Mouse (Mus musculus) cortical plate, adult 2 months (tissue): ENCODE measurements around the gene Psmc3ip. TPM values are rescaled to one million over a fixed set of nuclear protein-coding genes. Genes with fewer than 3 reads are reported as not detected.
A peak's percentile ranks its signal among the peaks of the same experiment; 100 is the strongest.
"Not testable (repeated sequence)": the region's sequence is repeated elsewhere in the genome, so short reads cannot be mapped to it uniquely, and the experiment has no call there.

Experiments used
- H3K27ac ChIP-seq: fragments of 200-500 bp; 2 replicates; pipeline ENCODE4 v1.5.1; 2012; ENCODE audit warnings: low read length, control low read depth, inconsistent platforms; ENCODE audit not compliant: insufficient read depth
- H3K4me1 ChIP-seq: fragments of 200-500 bp; 2 replicates; pipeline ENCODE4 v1.6.1; 2011; ENCODE audit warnings: low read length; ENCODE audit not compliant: control insufficient read depth, insufficient read depth
- H3K4me3 ChIP-seq: fragments of 200-500 bp; 2 replicates; pipeline ENCODE4 v1.5.1; 2011; ENCODE audit warnings: mild to moderate bottlenecking, low read length, control low read depth; ENCODE audit not compliant: insufficient read depth
- CTCF ChIP-seq: fragments of 200-500 bp; IDR thresholded peaks from 2 replicates; pipeline ENCODE4 v1.5.1; 2011; ENCODE audit warnings: mild to moderate bottlenecking, control low read depth, low read length; ENCODE audit not compliant: insufficient read depth; ENCODE audit errors: extremely low read depth
- POLR2A ChIP-seq: fragments of 200-500 bp; IDR thresholded peaks from 2 replicates; pipeline ENCODE4 v1.6.1; 2011; ENCODE audit warnings: mild to moderate bottlenecking, low read length, control low read depth; ENCODE audit not compliant: insufficient read depth; ENCODE audit errors: extremely low read depth
- polyA plus RNA-seq: library from polyadenylated mRNA; depleted of rRNA; stranded (reverse); fragments of >200 nt; gene quantifications from 2 replicates; pipeline ENCODE4 v1.2.3, GENCODE M21; 2012

The Psmc3ip gene
- polyA plus RNA-seq, 1 experiment: 3.5 TPM

DNA sequence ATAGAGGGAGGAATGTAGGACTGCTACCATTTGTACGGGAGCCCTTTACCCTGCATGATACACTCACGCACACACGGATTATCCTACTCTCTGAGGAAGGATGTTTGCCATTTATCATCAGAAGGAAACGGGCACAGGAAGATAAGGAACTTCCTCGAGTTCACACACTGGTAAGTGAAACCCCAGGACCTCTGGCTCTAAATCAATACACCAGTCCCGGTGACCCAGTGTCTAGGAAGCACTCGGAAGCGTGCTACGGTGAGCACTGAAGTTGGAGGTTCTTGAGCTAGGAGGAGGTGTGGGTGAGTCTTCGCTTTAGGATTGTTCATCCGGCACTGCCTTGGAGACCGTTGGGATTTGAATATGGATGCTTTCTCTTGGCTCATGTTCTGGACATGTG, 37.8 kb upstream of the Psmc3ip start:
- 0 out of 2 replicates have a peak, but pooled peaks cover 2% of the 10 kb centered on the region for H3K4me1 ChIP-seq
- H3K4me3 ChIP-seq: no peak overlapping the region
- no peak overlapping the region for H3K27ac ChIP-seq
- no peak for TF ChIP-seq CTCF
- no peak for TF ChIP-seq POLR2A

GRCm38 (mm10) chr11:101131701-101132100, 36.5 kb upstream of the Psmc3ip start:
- H3K4me3 ChIP-seq: no peak overlapping the region
- 0 out of 2 replicates have a peak, but pooled peaks cover 2% of the 10 kb centered on the region for H3K4me1 ChIP-seq
- TF ChIP-seq POLR2A (no peak), CTCF (peak; percentile 13; the same call in 1 of the 2 replicates)
- no peak overlapping the region for H3K27ac ChIP-seq

- 0 out of 2 replicates have a peak, but pooled peaks cover 2% of the 10 kb centered on the region for H3K4me1 ChIP-seq
- H3K4me3 ChIP-seq: no peak overlapping the region
- no peak overlapping the region for H3K27ac ChIP-seq
- TF ChIP-seq CTCF (no peak), POLR2A (no peak)
Observed at GRCm38 (mm10) chr11:101131187-101131586, 36.0 kb upstream of the Psmc3ip start.

- TF ChIP-seq POLR2A (no peak), CTCF (no peak)
- 0 out of 2 replicates have a peak, but pooled peaks cover 2% of the 10 kb centered on the region for H3K4me1 ChIP-seq
- no peak overlapping the region for H3K4me3 ChIP-seq
- no peak overlapping the region for H3K27ac ChIP-seq
Observed at GRCm38 (mm10) chr11:101130056-101130756, 35.0 kb upstream of the Psmc3ip start.

DNA sequence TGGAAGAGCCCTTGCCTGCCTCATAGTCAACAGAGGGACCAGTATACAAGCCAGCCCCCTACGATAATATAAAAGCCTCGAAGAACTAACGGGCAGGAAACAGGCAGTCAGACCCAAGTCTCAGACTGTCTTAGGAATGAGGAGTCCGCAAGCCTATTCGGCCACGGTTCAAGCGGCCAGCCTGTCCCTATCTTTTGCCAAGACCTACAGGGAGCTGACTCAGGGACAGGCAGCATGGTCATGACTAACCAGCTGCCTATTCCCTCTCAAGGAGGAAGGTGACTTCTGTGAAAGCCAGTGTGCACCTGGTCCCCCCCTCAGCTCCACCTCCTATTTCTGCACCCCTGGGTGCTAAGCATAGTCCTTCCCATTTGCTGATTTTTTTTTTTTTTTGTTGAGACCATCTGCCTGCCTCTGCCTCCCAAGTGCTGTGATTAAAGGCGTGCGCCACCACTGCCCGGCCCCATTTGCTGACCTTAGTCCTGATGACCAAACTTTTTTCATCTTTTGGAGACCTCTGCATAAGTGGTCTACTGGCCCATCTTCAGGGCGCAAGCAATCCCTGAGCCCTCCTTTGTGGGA, 33.9 kb upstream of the Psmc3ip start:
- no peak overlapping the region for H3K27ac ChIP-seq
- TF ChIP-seq CTCF: no peak
- TF ChIP-seq POLR2A: no peak
- no peak overlapping the region for H3K4me3 ChIP-seq
- 0 out of 2 replicates have a peak, but pooled peaks cover 2% of the 10 kb centered on the region for H3K4me1 ChIP-seq

DNA sequence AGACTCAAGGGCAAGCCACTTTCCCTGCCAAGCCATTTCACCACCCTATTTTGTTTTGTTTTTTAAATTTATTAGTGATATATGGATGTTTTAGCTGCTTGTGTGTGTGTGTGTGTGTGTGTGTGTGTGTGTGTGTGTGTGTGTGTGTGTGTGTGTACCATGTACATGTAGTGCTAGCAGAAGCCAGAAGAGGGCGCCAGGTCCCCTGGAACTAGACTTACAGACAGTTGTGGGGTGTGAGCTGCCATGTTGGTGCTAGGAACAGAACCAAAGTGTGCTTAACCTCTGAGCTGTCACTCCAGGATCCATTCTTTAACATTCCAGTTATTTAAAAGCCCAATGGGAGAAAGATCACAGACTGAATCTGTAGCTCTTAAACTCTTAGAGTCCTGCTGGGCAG, 31.8 kb upstream of the Psmc3ip start:
- H3K4me1 ChIP-seq: 0 out of 2 replicates have a peak, but pooled peaks cover 2% of the 10 kb centered on the region
- no peak overlapping the region for H3K4me3 ChIP-seq
- TF ChIP-seq CTCF: no peak
- TF ChIP-seq POLR2A: no peak
- no peak overlapping the region for H3K27ac ChIP-seq

DNA sequence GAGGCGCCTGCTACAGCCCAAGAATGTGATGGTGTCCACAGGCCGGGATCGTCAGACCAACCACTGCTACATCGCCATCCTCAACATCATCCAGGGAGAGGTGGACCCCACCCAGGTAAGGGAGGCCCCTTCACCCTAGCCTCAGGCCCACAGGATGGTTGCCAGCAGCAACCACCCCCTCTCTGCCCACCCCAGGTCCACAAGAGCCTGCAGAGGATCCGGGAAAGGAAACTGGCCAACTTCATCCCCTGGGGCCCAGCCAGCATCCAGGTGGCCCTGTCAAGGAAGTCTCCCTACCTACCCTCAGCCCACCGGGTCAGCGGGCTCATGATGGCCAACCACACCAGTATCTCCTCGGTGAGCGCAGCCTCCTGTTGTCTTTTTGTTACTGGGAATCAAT, 29.8 kb upstream of the Psmc3ip start:
- H3K4me3 ChIP-seq, H3K4me1 ChIP-seq, H3K27ac ChIP-seq: not testable (repeated sequence)

DNA sequence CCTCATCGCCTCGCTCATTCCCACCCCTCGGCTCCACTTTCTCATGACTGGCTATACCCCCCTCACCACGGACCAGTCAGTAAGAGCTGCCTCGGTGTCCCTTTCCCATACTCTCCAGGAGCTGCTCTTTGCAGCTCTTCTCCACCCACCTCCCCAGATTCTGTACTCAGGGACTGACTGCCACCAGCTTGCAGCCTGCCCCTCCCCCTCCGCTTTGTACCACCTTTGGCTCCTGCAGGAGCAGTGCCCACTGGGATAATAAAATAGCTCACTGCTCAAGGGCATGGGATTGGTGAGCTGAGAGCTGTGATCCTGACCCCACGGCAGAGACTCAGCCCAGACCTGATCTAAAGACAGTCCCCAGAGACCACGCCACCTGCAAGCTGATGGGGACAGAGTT, 29.3 kb upstream of the Psmc3ip start:
- H3K4me1 ChIP-seq, H3K27ac ChIP-seq, H3K4me3 ChIP-seq: not testable (repeated sequence)

DNA sequence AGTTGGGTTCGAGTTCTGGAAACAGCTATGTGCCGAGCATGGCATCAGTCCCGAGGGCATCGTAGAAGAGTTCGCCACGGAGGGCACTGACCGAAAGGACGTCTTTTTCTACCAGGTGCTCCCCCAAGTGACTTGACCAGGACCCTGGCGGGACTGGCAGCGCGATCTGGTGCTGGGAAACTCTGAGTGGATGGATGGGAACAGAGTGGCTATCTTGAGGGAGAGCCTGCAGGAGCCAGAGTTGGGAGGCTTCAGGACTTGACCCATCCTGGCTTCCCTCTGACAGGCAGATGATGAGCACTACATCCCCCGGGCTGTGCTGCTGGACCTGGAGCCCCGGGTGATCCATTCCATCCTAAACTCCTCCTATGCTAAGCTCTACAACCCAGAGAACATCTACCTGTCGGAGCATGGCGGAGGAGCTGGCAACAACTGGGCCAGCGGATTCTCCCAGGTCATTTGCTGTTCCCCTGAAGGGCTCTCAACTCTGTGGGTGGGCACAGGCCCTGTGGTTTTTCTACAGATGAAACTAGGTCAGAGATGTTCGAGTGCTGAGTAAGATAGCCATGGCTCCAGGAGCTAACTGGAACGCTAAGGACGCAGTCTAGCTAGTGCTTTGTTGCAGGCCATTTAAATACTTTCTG, 25.4 kb upstream of the Psmc3ip start:
- TF ChIP-seq POLR2A: no peak
- TF ChIP-seq CTCF: no peak

DNA sequence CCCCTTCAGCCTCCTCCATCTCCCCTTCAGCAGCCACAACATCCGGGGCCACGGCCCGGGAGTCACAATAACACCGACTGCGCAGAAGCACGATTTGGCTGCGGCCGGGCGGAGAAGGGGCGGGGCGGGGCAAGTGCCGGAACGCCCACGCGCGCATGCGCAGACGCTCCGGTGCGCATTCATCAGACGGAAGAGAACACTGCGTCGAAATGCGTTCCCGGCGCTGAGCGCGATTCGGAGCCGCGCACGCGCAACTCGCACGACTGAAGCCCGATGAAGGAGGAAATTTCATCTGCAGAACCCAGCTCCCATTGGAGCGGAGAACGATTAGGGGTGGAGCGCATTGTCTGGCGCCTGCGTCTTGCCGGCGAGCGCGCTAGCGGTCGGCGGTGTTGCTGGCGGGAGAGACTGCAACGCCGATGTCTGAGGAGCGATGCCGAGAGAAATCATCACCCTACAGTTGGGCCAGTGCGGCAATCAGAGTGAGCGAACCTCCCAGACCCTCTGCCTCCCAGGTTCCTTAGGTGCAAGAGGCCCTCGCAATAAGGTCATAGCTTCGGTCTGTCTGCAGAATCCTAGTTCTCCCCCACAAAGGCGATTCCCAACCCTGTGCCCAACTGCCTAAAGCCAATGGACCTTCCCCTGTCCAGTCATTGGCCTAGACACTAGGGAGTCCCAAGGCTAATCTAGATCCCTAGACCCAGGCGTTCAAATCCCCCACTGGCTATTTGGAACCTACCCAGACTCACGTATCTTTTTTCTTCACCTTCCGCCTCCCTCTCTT, 24.7 kb upstream of the Psmc3ip start, which contains the start of the genes Retreg3 and Tubg1:
Retreg3 (minus strand) TSS at position 133 of the 784 bp plus-strand sequence.
Tubg1 (plus strand) TSS at position 178 of the 784 bp plus-strand sequence.
- H3K27ac ChIP-seq: peak within 1 kb of the TSS; percentile 69
- H3K4me3 ChIP-seq: peak within 1 kb of the TSS; percentile 52
- H3K4me1 ChIP-seq: peaks cover 4% of the 10 kb centered on the region; the same call in 1 of the 2 replicates
- TF ChIP-seq CTCF (no peak), POLR2A (peak; percentile 90)

More for the DNA sequence above, 25.4 kb upstream of the Psmc3ip start:
- Histone ChIP-seq H3K27ac (0 out of 2 replicates have a peak overlapping the region, but pooled peaks have one; percentile 3), H3K4me1 (peaks cover 4% of the 10 kb centered on the region; the same call in 1 of the 2 replicates), H3K4me3 (peak overlapping the region; percentile 52)
